Mouse (Mus musculus) neural tube, embryonic 15.5 days (tissue): Measurements from ENCODE around the gene Lpin2. TPM values are rescaled to one million over a fixed set of nuclear protein-coding genes. Genes with fewer than 3 reads are reported as not detected.

ENCODE experiments used
- ATAC-seq: fragments of 200-750 bp; cut with Nextera tagmentation; 2 replicates; pipeline ENCODE4 v1.8.0; 2017; ENCODE audit warnings: mild to moderate bottlenecking, moderate TSS enrichment, moderate library complexity; ENCODE audit not compliant: low FRiP score
- H3K27ac ChIP-seq: fragments of 300-500 bp; sonication (generic); replicated peaks from 2 replicates; pipeline ENCODE4 v1.5.1; 2015; ENCODE audit warnings: mild to moderate bottlenecking, inconsistent platforms
- H3K27me3 ChIP-seq: fragments of 300-500 bp; sonication (generic); replicated peaks from 2 replicates; pipeline ENCODE4 v1.6.1; 2015; ENCODE audit warnings: inconsistent platforms
- H3K36me3 ChIP-seq: fragments of 300-500 bp; sonication (generic); 2 replicates; pipeline ENCODE4 v1.6.1; 2015; ENCODE audit warnings: inconsistent platforms
- H3K4me1 ChIP-seq: fragments of 300-500 bp; sonication (generic); 2 replicates; pipeline ENCODE4 v1.6.1; 2015; ENCODE audit warnings: inconsistent platforms
- H3K4me2 ChIP-seq: fragments of 300-500 bp; sonication (generic); 2 replicates; pipeline ENCODE4 v1.6.1; 2015; ENCODE audit warnings: inconsistent platforms, mild to moderate bottlenecking, moderate library complexity
- H3K4me3 ChIP-seq: fragments of 300-500 bp; sonication (generic); replicated peaks from 2 replicates; pipeline ENCODE4 v1.5.1; 2015; ENCODE audit warnings: mild to moderate bottlenecking, inconsistent platforms
- H3K9ac ChIP-seq: fragments of 300-500 bp; sonication (generic); replicated peaks from 2 replicates; pipeline ENCODE4 v1.6.1; 2015; ENCODE audit warnings: mild to moderate bottlenecking, inconsistent platforms
- H3K9me3 ChIP-seq: fragments of 300-500 bp; sonication (generic); replicated peaks from 2 replicates; pipeline ENCODE4 v1.6.1; 2016; ENCODE audit warnings: inconsistent platforms
- WGBS: fragments of 180-500 bp; shearing (Covaris S2); methylation state at CpG from one replicate; pipeline ENCODE4 v1.1.7; 2015; ENCODE audit warnings: mixed read lengths; 5-methylcytosine and 5-hydroxymethylcytosine counted together
- polyA plus RNA-seq: library from polyadenylated mRNA; unstranded; fragments of >200 nt; fragmentation: Nextera tagmentation; extraction: Ambion mirVana; gene quantifications from 2 replicates; pipeline ENCODE4 v1.2.1, GENCODE M21; 2015

Gene Lpin2
- polyA plus RNA-seq, 1 experiment from 2014 or later = 42.6 TPM

DNA sequence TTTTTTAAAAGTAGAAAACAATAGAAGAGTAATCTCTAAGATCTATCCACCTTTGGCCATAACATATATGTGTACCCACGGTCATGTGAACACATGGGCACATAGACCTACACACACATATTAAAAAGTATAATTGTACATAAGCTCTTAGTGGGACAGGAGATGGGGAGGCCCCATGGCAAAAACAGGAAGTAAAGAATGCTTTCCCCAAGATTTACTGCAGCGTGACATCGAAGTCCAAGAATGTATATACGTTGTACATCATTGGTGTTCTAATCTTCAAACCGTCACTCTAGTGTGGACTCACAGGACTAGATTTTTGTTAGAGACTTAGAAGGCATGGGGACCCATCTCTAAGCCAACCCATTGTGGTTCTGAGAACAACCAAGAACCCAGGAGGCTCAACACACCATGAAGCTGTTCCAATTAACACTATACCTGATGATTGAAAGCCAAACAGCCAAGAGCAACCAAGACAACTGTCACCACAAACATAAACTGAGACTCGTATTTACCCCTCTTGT lies 109.6 kb downstream of the Lpin2 start:
- Histone ChIP-seq H3K27ac (no peak overlapping the region), H3K9me3 (no peaks in the 10 kb centered on the region), H3K9ac (no peak overlapping the region), H3K36me3 (no peaks in the 10 kb centered on the region), H3K4me2 (no peak overlapping the region), H3K4me3 (no peak overlapping the region), H3K27me3 (no peaks in the 10 kb centered on the region), H3K4me1 (no peaks in the 10 kb centered on the region)
- WGBS = 90% methylated on average over 6 of the region's 6 CpGs
- no peak for ATAC-seq

GRCm38 (mm10) chr17:71292897-71293296 lies 110.5 kb downstream of the Lpin2 start:
- H3K9me3 ChIP-seq = no peaks in the 10 kb centered on the region
- no peaks in the 10 kb centered on the region for H3K36me3 ChIP-seq
- H3K4me2 ChIP-seq = no peak overlapping the region
- no peaks in the 10 kb centered on the region for H3K27me3 ChIP-seq
- H3K4me1 ChIP-seq = no peaks in the 10 kb centered on the region
- H3K27ac ChIP-seq = no peak overlapping the region
- 84% methylated on average over 4 of the region's 4 CpGs for WGBS
- H3K4me3 ChIP-seq = no peak overlapping the region
- H3K9ac ChIP-seq = no peak overlapping the region
- ATAC-seq = no peak

GRCm38 (mm10) chr17:71294570-71294969 lies 112.2 kb downstream of the Lpin2 start:
- Histone ChIP-seq H3K4me2 (no peak overlapping the region), H3K27me3 (no peaks in the 10 kb centered on the region), H3K4me3 (no peak overlapping the region), H3K4me1 (no peaks in the 10 kb centered on the region), H3K9me3 (no peaks in the 10 kb centered on the region), H3K9ac (no peak overlapping the region), H3K36me3 (no peaks in the 10 kb centered on the region), H3K27ac (no peak overlapping the region)
- 85% methylated on average over 3 of the region's 3 CpGs for WGBS
- no peak for ATAC-seq

Other genes starting within 250 kb of the Lpin2 start
- gene Myom1, start 179.9 kb upstream of the Lpin2 start, polyA plus RNA-seq = 3.3 and 3.6 TPM in 2 replicates
- gene Myl12a, start 179.7 kb upstream of the Lpin2 start, polyA plus RNA-seq = 103 and 187 TPM in 2 replicates
- gene Emilin2, start 129.4 kb downstream of the Lpin2 start, polyA plus RNA-seq = 2.8 and 4.0 TPM in 2 replicates